Mouse (Mus musculus): ENCODE results near the gene Pnliprp1. TPM values are rescaled to one million over a fixed set of nuclear protein-coding genes. Genes with fewer than 3 reads are reported as not detected.
A peak's percentile ranks its signal among the peaks of the same experiment; 100 is the strongest.

Pnliprp1 gene
- not detected for total RNA-seq (2022)

- no peak for DNase-seq (ENCODE audit: low spot score in 2 of 2)
Measured at GRCm38 (mm10) chr19:58728445-58729031, at the start of gene Pnliprp1. Gene Pnliprp1, plus strand, starts transcription at chr19:58728887.

GRCm38 (mm10) chr19:58688933-58689332 lies 39.8 kb upstream of the Pnliprp1 start:
- DNase-seq (ENCODE audit: low spot score in 2 of 2) = no peak

GRCm38 (mm10) chr19:58695314-58695713 lies 33.4 kb upstream of the Pnliprp1 start:
- DNase-seq (ENCODE audit: low spot score in 2 of 2) = no peak

- no peak for DNase-seq (ENCODE audit: low spot score in 2 of 2)
Measured at GRCm38 (mm10) chr19:58696235-58696634, 32.5 kb upstream of the Pnliprp1 start.

GRCm38 (mm10) chr19:58704556-58704955 lies 24.1 kb upstream of the Pnliprp1 start:
- DNase-seq (ENCODE audit: low spot score in 2 of 2) = no peak

- DNase-seq (ENCODE audit: low spot score in 2 of 2) = no peak
Measured at GRCm38 (mm10) chr19:58708611-58709010, 20.1 kb upstream of the Pnliprp1 start.

- DNase-seq (ENCODE audit: low spot score in 2 of 2) = no peak
Measured at GRCm38 (mm10) chr19:58717925-58718324, 10.8 kb upstream of the Pnliprp1 start.

GRCm38 (mm10) chr19:58720439-58720838 lies 8.2 kb upstream of the Pnliprp1 start:
- DNase-seq (ENCODE audit: low spot score in 2 of 2) = no peak

GRCm38 (mm10) chr19:58726551-58726950 lies 2.1 kb upstream of the Pnliprp1 start:
- no peak for DNase-seq (ENCODE audit: low spot score in 2 of 2)

- no peak for DNase-seq (ENCODE audit: low spot score in 2 of 2)
Measured at GRCm38 (mm10) chr19:58727756-58728155, 931 bp upstream of the Pnliprp1 start.

GRCm38 (mm10) chr19:58733216-58733615 lies 4.5 kb downstream of the Pnliprp1 start:
- no peak for DNase-seq (ENCODE audit: low spot score in 2 of 2)

GRCm38 (mm10) chr19:58738111-58738510 lies 9.4 kb downstream of the Pnliprp1 start:
- no peak for DNase-seq (ENCODE audit: low spot score in 2 of 2)

- no peak for DNase-seq (ENCODE audit: low spot score in 2 of 2)
Measured at GRCm38 (mm10) chr19:58741036-58741435, 12.3 kb downstream of the Pnliprp1 start.

- no peak for DNase-seq (ENCODE audit: low spot score in 2 of 2)
Measured at GRCm38 (mm10) chr19:58742711-58743110, 14.0 kb downstream of the Pnliprp1 start.

GRCm38 (mm10) chr19:58743736-58744135 lies 15.0 kb downstream of the Pnliprp1 start:
- DNase-seq (ENCODE audit: low spot score in 2 of 2) = no peak

- DNase-seq (ENCODE audit: low spot score in 2 of 2) = no peak
Measured at GRCm38 (mm10) chr19:58747498-58748000, 18.9 kb downstream of the Pnliprp1 start.

- DNase-seq (ENCODE audit: low spot score in 2 of 2) = no peak
Measured at GRCm38 (mm10) chr19:58750822-58751221, 22.1 kb downstream of the Pnliprp1 start.

- DNase-seq (ENCODE audit: low spot score in 2 of 2) = no peak
Measured at GRCm38 (mm10) chr19:58751504-58751903, 22.8 kb downstream of the Pnliprp1 start.

- DNase-seq (ENCODE audit: low spot score in 2 of 2) = no peak
Measured at GRCm38 (mm10) chr19:58758871-58759270, 30.2 kb downstream of the Pnliprp1 start.

- DNase-seq (ENCODE audit: low spot score in 2 of 2) = no peak
Measured at GRCm38 (mm10) chr19:58759423-58759822, 30.7 kb downstream of the Pnliprp1 start, which contains the start of gene Pnliprp2. Gene Pnliprp2, plus strand, starts transcription at chr19:58759719.

GRCm38 (mm10) chr19:58762316-58762715 lies 33.6 kb downstream of the Pnliprp1 start:
- DNase-seq (ENCODE audit: low spot score in 2 of 2) = no peak

- peak; percentile 30 to 51 for DNase-seq (ENCODE audit: low spot score in 2 of 2)
Measured at GRCm38 (mm10) chr19:58762848-58763541, 34.3 kb downstream of the Pnliprp1 start.

- DNase-seq (ENCODE audit: low spot score in 2 of 2) = no peak
Measured at GRCm38 (mm10) chr19:58767329-58767728, 38.6 kb downstream of the Pnliprp1 start.

Measured in left cerebral cortex, adult 8-10 months (tissue).